Mouse (Mus musculus) intestine, embryonic 14.5 days (tissue): ENCODE measurements around the gene Neurog3. TPM values are rescaled to one million over a fixed set of nuclear protein-coding genes. Genes with fewer than 3 reads are reported as not detected.

Experiments used
- ATAC-seq: fragments of 200-750 bp; cut with Nextera tagmentation; replicated peaks from 2 replicates; pipeline ENCODE4 v1.8.0; 2017; ENCODE audit warnings: low read depth, moderate number of reproducible peaks, moderate TSS enrichment, moderate library complexity; ENCODE audit not compliant: low FRiP score, low TSS enrichment
- DNase-seq: peaks from one replicate; pipeline ENCODE4 v3.0.0-alpha.2; 2018; ENCODE audit warnings: low spot score
- H3K27ac ChIP-seq: fragments of 300-500 bp; sonication (generic); 2 replicates; pipeline ENCODE4 v1.5.1; 2014; ENCODE audit warnings: low read depth, mild to moderate bottlenecking, control low read depth
- H3K27me3 ChIP-seq: fragments of 300-500 bp; sonication (generic); replicated peaks from 2 replicates; pipeline ENCODE4 v1.6.1; 2014; ENCODE audit warnings: low read length, control low read depth; ENCODE audit not compliant: control insufficient read depth, insufficient read depth
- H3K36me3 ChIP-seq: fragments of 300-500 bp; sonication (generic); 2 replicates; pipeline ENCODE4 v1.6.1; 2014; ENCODE audit warnings: low read length, control low read depth; ENCODE audit not compliant: control insufficient read depth, insufficient read depth
- H3K4me1 ChIP-seq: fragments of 300-500 bp; sonication (generic); replicated peaks from 2 replicates; pipeline ENCODE4 v1.6.1; 2014; ENCODE audit warnings: low read length, control low read depth, mixed read lengths; ENCODE audit not compliant: control insufficient read depth, insufficient read depth
- H3K4me2 ChIP-seq: fragments of 300-500 bp; sonication (generic); 2 replicates; pipeline ENCODE4 v1.6.1; 2014; ENCODE audit warnings: low read length
- H3K4me3 ChIP-seq: fragments of 300-500 bp; sonication (generic); 2 replicates; pipeline ENCODE4 v1.5.1; 2014; ENCODE audit warnings: low read depth, low read length, control low read depth, mixed read lengths
- H3K9ac ChIP-seq: fragments of 300-500 bp; sonication (generic); 2 replicates; pipeline ENCODE4 v1.6.1; 2014; ENCODE audit warnings: mild to moderate bottlenecking, low read length
- H3K9me3 ChIP-seq: fragments of 300-500 bp; sonication (generic); 2 replicates; pipeline ENCODE4 v1.6.1; 2016; ENCODE audit warnings: low read length, control low read depth; ENCODE audit not compliant: control insufficient read depth
- WGBS: fragments of 180-500 bp; shearing (Covaris S2); extraction: QIAGEN DNeasy Blood & Tissue Kit; methylation state at CpG from one replicate; pipeline ENCODE4 v1.1.7; 2014; 5-methylcytosine and 5-hydroxymethylcytosine counted together
- polyA plus RNA-seq: library from polyadenylated mRNA; unstranded; fragments of >200 nt; fragmentation: Nextera tagmentation; extraction: Ambion mirVana; gene quantifications from 2 replicates; pipeline ENCODE4 v1.2.1, GENCODE M21; 2014

Gene Neurog3
- polyA plus RNA-seq: 8.5 and 20.9 TPM in 2 replicates

DNA sequence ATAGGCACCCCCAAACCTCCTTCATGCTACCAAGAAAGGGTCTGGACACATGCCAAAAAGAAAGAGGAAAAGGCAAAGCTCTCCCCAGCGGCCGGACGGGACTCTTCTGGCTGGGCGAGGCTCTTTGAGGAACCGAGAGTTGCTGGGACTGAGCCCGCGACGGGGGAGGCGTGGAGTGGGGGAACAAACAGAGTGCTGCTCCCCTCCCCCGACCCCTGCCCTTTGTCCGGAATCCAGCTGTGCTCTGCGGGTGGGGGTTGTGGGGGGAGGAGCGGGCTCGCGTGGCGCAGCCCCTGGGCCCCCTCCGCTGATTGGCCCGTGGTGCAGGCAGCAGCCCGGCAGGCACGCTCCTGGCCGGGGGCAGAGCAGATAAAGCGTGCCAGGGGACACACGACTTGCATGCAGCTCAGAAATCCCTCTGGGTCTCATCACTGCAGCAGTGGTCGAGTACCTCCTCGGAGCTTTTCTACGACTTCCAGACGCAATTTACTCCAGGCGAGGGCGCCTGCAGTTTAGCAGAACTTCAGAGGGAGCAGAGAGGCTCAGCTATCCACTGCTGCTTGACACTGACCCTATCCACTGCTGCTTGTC is at the start of gene Neurog3:
Neurog3 (plus strand) TSS at position 400 of the 591 bp plus-strand sequence.
- peaks cover 7% of the 10 kb centered on the region; the same call in 1 of the 2 replicates for H3K4me1 ChIP-seq
- 1% methylated on average over 29 of the region's 29 CpGs for WGBS
- no peak for ATAC-seq

DNA sequence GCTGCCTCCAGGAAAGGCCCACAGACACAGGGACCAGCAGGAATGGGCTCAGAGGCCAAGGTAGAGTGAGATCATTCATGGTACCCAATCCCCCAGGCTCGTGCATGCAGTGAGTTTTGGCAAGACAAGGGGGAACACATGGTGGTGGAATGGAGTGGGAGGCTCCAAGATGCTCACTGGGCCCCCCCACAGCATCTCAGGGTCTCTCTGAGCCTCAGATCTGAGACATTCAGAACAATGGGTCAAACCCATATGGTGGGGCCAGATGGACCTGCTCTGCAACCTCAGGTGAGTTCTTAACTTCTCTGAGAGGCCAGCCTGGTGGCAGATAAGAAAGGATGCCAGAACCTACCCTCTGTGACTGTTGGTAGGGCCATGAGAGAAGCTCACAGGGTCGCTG is 46.8 kb upstream of the Neurog3 start:
- DNase-seq (no peak), ATAC-seq (no peak)
- Histone ChIP-seq H3K4me1 (no peaks in the 10 kb centered on the region), H3K9ac (no peak overlapping the region), H3K4me3 (no peak overlapping the region), H3K36me3 (no peaks in the 10 kb centered on the region), H3K9me3 (no peaks in the 10 kb centered on the region), H3K27ac (no peak overlapping the region), H3K4me2 (no peak overlapping the region), H3K27me3 (no peaks in the 10 kb centered on the region)
- 62% methylated on average over 2 of the region's 2 CpGs for WGBS

More for the DNA sequence above, at the start of gene Neurog3:
- Histone ChIP-seq H3K9ac (no peak within 1 kb of the TSS), H3K36me3 (no peaks in the 10 kb centered on the region), H3K9me3 (no peaks in the 10 kb centered on the region), H3K27me3 (peaks cover 100% of the 10 kb centered on the region), H3K4me2 (peak within 1 kb of the TSS; percentile 40), H3K4me3 (peak within 1 kb of the TSS; percentile 18), H3K27ac (no peak within 1 kb of the TSS)
- peak; percentile 58 for DNase-seq

DNA sequence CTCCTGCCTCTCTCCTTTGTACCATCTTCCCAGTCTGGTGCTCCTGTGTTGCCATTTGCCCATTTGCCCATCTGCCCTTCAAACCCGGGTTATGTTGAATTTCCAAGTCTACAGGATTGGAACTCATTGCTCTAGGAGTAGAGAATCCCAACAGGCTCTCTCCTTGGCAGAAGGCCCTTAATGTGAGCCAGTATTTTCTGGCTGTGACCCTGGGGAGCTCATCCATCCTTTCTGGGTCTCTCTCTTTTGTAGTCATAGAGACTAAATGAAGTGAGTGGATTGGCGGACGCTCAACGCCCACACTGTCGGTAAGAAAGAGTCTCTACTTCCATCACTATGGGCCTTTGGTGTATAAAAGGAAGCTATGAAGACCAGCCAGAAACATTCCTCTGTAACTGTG is 46.1 kb upstream of the Neurog3 start:
- Histone ChIP-seq H3K9me3 (no peaks in the 10 kb centered on the region), H3K9ac (no peak overlapping the region), H3K4me1 (no peaks in the 10 kb centered on the region), H3K27ac (no peak overlapping the region), H3K4me3 (no peak overlapping the region), H3K36me3 (no peaks in the 10 kb centered on the region), H3K27me3 (no peaks in the 10 kb centered on the region), H3K4me2 (no peak overlapping the region)
- no peak for DNase-seq
- no peak for ATAC-seq
- 92% methylated on average over 5 of the region's 5 CpGs for WGBS

DNA sequence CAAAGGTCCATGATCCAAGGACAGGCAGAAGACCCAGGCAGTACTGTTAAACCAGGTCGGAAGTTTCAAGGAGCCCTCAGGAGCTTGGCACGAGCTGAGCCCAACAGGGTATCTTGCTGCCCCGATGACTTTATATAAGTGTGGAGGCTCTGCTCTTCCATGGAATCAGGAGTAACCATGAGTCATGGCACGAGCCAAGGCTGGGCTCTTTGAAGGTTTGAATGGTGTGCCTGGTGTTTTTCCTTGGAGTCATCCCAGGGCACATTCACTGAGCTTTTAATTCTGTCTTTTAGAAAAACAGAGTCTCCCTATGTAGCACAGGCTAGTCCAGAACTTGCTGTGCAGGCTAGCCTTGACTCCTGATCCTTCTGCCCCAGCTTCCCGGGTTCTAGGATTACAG is 44.5 kb upstream of the Neurog3 start:
- H3K4me3 ChIP-seq: no peak overlapping the region
- H3K27me3 ChIP-seq: no peaks in the 10 kb centered on the region
- H3K4me1 ChIP-seq: no peaks in the 10 kb centered on the region
- DNase-seq (no peak), ATAC-seq (no peak)
- WGBS: 74% methylated on average over 5 of the region's 5 CpGs
- no peak overlapping the region for H3K27ac ChIP-seq
- no peaks in the 10 kb centered on the region for H3K9me3 ChIP-seq
- no peaks in the 10 kb centered on the region for H3K36me3 ChIP-seq
- no peak overlapping the region for H3K4me2 ChIP-seq
- no peak overlapping the region for H3K9ac ChIP-seq

DNA sequence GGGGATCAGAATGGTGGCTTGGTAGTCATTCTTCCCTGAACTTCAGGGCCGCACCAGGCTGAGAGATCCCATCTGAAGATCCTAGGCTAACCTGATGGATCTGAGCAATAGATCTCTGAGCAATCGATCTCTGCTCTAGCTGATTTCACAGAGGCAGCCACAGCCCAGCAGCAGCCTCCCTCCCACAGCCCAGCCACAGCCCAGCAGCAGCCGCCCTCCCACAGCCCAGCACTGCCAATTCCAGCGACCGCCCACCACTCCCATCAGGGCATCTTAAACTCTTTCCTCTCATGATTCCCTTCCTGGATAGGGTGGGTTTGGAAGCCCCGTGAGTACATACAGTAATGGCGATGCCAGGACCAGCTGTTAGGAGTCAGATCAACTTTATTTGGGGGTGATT is 43.8 kb upstream of the Neurog3 start:
- no peaks in the 10 kb centered on the region for H3K36me3 ChIP-seq
- DNase-seq: no peak
- H3K9ac ChIP-seq: no peak overlapping the region
- H3K4me2 ChIP-seq: no peak overlapping the region
- no peaks in the 10 kb centered on the region for H3K9me3 ChIP-seq
- ATAC-seq: no peak
- H3K27ac ChIP-seq: no peak overlapping the region
- H3K27me3 ChIP-seq: no peaks in the 10 kb centered on the region
- no peak overlapping the region for H3K4me3 ChIP-seq
- no peaks in the 10 kb centered on the region for H3K4me1 ChIP-seq
- 68% methylated on average over 7 of the region's 7 CpGs for WGBS

DNA sequence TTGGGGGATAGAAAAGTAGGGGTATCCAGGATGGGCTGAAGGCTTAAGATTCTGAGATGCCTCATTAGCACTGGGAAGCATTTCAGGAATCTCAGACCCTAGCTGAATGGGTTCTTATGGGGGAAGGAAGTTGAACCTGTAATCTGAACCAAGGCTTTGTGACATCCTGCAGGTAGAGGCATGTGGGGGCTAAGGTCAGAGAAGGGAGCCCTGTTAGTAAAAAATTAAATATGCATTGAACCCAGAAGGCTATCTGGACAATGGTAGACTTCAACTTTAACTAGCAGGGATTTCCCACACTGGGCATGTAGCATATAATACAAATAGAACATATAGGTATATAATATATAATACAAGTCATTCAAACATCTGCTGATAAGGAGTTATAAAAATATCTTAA is 43.4 kb upstream of the Neurog3 start:
- no peak overlapping the region for H3K27ac ChIP-seq
- no peak overlapping the region for H3K4me2 ChIP-seq
- H3K36me3 ChIP-seq: no peaks in the 10 kb centered on the region
- H3K4me1 ChIP-seq: no peaks in the 10 kb centered on the region
- H3K4me3 ChIP-seq: no peak overlapping the region
- ATAC-seq (no peak), DNase-seq (no peak)
- H3K9ac ChIP-seq: no peak overlapping the region
- H3K27me3 ChIP-seq: no peaks in the 10 kb centered on the region
- H3K9me3 ChIP-seq: no peaks in the 10 kb centered on the region

DNA sequence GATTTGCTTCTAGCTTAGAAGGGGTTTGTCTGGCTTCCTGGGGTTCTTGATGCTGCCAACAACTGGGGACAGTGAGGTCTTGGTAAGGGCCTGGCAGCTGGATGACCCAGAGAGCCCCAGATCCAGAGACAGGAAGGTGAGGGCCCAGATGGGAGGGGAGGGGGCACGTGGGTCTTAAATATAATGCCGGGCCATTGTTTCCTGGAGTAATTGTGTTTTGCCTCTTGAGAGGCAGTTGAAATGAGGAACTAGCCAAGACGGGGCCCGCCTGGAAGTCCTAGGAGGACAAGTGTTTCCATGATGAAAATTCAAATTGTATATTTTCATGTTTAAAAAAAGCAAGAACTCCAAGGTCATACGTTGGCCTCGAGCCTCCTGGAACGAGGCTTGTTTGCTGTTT is 39.0 kb upstream of the Neurog3 start:
- no peaks in the 10 kb centered on the region for H3K27me3 ChIP-seq
- no peak overlapping the region for H3K9ac ChIP-seq
- no peaks in the 10 kb centered on the region for H3K9me3 ChIP-seq
- no peak overlapping the region for H3K27ac ChIP-seq
- H3K36me3 ChIP-seq: no peaks in the 10 kb centered on the region
- ATAC-seq (no peak), DNase-seq (no peak)
- 73% methylated on average over 7 of the region's 7 CpGs for WGBS
- no peak overlapping the region for H3K4me3 ChIP-seq
- no peaks in the 10 kb centered on the region for H3K4me1 ChIP-seq
- no peak overlapping the region for H3K4me2 ChIP-seq

DNA sequence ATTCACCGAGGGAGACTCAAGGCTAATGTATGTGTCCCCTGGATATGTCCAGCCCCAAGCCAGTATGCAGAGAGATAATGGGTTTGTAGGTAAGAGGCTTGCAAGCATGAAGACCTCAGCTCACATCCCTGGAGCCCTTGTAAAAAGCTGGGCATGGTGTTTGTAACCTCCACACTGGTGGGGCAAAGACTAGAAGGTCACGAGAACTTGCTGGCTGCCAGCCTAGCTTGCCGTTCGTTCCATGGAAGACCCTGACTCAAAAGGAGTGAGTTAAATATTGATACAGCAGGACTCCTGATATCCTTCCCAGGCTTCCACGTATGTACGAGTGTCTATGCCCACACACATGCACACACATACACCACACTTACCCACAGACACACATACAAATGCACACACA is 38.5 kb upstream of the Neurog3 start:
- Histone ChIP-seq H3K4me3 (no peak overlapping the region), H3K36me3 (no peaks in the 10 kb centered on the region), H3K27ac (no peak overlapping the region), H3K4me2 (no peak overlapping the region), H3K4me1 (no peaks in the 10 kb centered on the region), H3K27me3 (no peaks in the 10 kb centered on the region), H3K9ac (no peak overlapping the region), H3K9me3 (no peaks in the 10 kb centered on the region)
- ATAC-seq (no peak), DNase-seq (no peak)
- WGBS: 88% methylated on average over 6 of the region's 6 CpGs

DNA sequence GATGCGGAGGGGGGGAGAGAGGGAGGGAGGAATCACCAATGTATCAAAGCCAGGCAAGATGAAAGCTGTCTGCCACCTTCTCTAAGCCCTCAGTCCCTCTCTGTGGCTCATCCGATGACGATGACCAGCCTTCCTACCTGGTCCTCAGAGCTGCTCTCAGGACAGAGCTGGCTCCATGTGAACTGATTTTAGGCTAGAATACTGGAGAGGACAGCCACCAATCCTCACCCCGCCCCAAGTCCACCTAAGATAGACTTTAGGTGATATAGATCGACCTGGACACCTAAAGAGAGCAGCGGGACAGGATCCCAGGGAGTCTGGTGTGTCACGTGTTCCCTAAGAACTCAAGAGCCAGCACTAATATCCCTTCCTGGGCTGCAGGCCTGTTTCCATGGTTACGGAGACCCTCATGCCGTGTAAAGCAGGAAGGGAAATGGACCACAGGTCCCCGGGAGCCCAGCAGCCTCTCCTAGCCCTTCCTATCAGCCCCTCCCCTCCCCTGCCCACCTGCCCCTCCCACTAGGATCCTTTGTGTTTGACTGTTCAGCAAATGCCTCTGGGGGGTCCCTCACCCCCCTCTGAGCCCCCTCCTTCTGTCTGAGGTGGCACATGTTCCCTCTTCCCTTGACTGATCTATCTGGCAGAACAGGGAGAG is 33.0 kb upstream of the Neurog3 start:
- H3K4me3 ChIP-seq: no peak overlapping the region
- H3K9me3 ChIP-seq: no peaks in the 10 kb centered on the region
- DNase-seq: no peak
- H3K9ac ChIP-seq: no peak overlapping the region
- peaks cover 4% of the 10 kb centered on the region; the same call in 1 of the 2 replicates for H3K4me1 ChIP-seq
- no peaks in the 10 kb centered on the region for H3K36me3 ChIP-seq
- WGBS: 48% methylated on average over 10 of the region's 10 CpGs
- 0 out of 2 replicates have a peak, but pooled peaks have one; percentile 40 for ATAC-seq
- H3K4me2 ChIP-seq: no peak overlapping the region
- peaks cover 6% of the 10 kb centered on the region; the same call in 1 of the 2 replicates for H3K27me3 ChIP-seq
- H3K27ac ChIP-seq: no peak overlapping the region
